Mouse (Mus musculus) liver, adult 10 weeks (tissue): ENCODE data around the gene Casd1. TPM values are rescaled to one million over a fixed set of nuclear protein-coding genes. Genes with fewer than 3 reads are reported as not detected.

Experiments used
- polyA plus RNA-seq: library from polyadenylated mRNA; stranded (reverse); fragments of 350-450 nt; fragmentation: Illumina TruSeq; extraction: RNeasy Lipid Tissue Mini Kit (QIAGEN cat#74804); gene quantifications from one replicate; pipeline ENCODE4 v1.2.3, GENCODE M21; 2014; ENCODE audit warnings: low read depth, low replicate concordance

The Casd1 gene
- 41.2 TPM for polyA plus RNA-seq

GRCm38 (mm10) chr6:4600658-4601296, at the start of gene Casd1:
Gene Casd1, plus strand, starts transcription at chr6:4600839.

Other genes starting within 250 kb of the Casd1 start
- gene Col1a2, start 96.0 kb upstream of the Casd1 start, polyA plus RNA-seq: 3.6 TPM
- 5.5 TPM for gene Sgce, start 146.4 kb downstream of the Casd1 start, polyA plus RNA-seq
- gene Peg10, start 146.5 kb downstream of the Casd1 start, polyA plus RNA-seq: 0.34 TPM